Mouse (Mus musculus) G1E-ER4 (cell line): ENCODE results near the gene Grm6. TPM values are rescaled to one million over a fixed set of nuclear protein-coding genes. Genes with fewer than 3 reads are reported as not detected.

Source experiments
- GATA1 ChIP-seq: IDR thresholded peaks from one replicate; pipeline ENCODE4 v1.8.0; 2012; ENCODE audit warnings: low read length, inconsistent platforms
- polyA plus RNA-seq: library from polyadenylated mRNA; stranded (reverse); fragments of >175 nt; gene quantifications from 2 replicates; pipeline ENCODE4 v1.2.3, GENCODE M21; 2012

Grm6 gene
- not detected in 2 replicates for polyA plus RNA-seq

DNA sequence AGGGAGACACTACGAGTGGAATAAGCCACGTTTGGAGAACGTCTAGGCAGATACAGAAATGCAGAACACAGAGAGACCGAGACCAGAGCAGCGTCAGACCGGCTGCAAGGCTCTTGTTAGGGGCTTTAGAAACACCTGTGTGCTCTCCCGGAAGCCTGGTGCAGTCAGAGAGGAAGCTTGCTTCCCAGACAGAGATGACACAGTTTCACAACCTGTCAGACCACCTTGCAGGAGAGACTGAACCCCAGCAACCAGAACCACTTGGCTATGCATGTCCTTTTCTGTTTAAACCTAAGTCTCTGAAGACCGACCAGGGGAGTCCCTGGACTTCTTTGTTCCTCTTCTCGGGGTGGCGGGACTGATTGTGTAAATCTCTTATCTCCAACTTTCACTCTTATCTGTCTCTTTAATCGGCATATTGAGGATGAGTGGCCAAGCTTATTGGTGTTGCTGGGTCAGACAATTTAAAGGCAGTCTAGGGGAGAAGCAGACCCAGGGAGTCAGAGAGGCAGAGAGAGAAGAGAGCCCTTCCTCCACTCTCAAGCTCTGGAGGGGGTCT is at the start of gene Grm6:
Grm6 (plus strand) TSS at position 509 of the 559 bp plus-strand sequence.
- no peak for TF ChIP-seq GATA1

DNA sequence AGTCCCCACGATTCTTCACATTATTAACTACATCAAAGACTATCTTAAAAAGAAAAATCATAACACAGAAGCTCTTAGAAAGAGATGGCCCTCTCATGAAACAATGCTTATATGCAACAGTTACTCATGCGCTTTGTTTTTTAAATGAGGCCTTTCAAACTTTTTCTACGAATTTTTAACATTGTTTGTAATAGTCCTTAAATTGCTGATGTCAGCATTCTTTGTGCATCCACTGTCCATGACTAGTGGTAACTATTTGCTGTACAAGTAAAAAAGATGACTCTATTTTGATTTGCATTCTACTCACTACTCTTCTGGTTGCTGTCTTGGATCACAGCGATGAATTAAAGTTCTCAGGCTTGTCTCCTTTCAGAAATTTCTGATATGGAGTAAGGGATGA is 36.3 kb upstream of the Grm6 start:
- no peak for TF ChIP-seq GATA1

DNA sequence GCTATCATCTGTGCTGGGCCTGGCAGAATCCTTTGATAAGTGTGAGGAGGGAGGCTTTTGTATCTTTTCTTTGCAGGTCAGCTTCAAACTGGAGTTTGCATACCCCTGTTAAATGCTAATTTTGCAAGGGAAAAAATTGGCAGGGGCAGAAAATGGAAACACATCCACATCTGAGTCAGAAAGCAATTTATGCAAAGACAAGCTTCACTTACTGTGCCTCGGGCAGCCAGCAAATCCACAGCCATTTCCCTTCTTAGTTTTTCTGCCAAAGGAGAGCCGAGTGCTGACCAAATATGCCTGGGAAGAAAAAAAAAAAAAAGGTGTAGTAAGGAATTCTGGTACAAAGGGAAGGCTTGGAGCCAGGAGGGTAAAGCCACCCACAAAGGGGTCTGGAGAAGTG is 24.3 kb upstream of the Grm6 start:
- no peak for TF ChIP-seq GATA1

DNA sequence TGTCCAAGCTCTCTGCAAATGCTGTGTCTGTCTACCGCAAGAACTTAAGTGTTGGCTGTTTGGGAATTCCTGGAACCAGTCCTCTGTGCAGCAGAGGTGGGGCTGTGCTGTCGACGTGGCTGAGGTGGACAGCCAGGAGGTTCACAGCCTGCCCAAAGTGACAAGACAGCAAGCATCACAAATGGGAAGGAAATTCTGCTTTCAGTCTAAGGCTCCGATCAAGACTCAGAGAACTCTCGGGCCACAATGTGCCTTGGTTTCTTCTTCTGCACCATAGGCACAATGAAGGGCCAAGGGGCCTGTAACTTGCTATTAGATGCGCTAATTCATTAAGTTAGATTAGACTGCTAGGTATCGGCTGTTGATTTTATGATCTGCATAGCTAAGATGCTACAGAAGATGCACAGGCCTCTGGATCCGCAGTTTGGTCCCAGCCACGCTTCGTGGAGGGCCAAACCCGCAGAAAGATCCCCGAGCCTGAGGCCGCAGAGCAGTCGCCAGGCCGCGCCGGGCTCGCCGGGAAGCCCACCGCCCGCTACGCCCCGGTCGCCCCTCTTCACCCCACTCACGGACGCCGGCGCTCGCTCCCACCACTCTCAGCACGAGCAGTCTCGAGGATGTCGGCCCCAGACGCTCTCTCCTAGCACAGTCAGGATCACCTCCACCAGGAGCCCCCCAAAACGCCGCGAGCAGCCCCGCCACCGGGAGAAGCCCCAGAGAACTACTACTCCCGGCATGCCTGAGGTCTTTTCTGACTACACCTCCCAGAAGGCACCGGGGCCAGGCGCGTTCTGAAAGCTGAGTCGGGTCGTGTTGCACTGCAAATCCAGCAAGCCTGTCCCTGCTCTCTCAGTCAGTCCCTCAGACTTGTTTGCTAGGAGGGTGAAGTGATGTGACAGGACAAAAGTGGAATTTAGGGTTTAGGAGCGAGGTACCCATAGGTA is 23.2 kb upstream of the Grm6 start, which contains the start of gene Zfp354c:
Zfp354c (minus strand) TSS at position 715 of the 944 bp plus-strand sequence.
- no peak for TF ChIP-seq GATA1

DNA sequence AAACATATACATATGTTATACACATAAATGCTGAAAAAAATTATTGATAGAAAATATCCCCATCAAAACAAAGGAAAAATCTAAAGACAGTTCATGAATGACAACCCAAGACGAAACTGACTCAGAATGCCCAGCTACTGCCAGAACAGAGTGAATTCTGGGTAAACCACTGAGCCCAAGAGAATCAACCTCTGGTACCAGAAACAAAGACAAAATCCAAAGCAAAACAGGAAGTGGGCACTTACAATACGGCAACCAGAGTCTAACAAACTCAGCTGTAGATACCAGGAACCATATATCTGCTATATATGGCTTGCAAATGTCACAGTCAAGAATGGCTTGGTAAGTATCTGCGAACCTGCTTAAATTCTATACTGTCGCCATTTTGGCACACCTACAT is 14.8 kb upstream of the Grm6 start:
- no peak for TF ChIP-seq GATA1

DNA sequence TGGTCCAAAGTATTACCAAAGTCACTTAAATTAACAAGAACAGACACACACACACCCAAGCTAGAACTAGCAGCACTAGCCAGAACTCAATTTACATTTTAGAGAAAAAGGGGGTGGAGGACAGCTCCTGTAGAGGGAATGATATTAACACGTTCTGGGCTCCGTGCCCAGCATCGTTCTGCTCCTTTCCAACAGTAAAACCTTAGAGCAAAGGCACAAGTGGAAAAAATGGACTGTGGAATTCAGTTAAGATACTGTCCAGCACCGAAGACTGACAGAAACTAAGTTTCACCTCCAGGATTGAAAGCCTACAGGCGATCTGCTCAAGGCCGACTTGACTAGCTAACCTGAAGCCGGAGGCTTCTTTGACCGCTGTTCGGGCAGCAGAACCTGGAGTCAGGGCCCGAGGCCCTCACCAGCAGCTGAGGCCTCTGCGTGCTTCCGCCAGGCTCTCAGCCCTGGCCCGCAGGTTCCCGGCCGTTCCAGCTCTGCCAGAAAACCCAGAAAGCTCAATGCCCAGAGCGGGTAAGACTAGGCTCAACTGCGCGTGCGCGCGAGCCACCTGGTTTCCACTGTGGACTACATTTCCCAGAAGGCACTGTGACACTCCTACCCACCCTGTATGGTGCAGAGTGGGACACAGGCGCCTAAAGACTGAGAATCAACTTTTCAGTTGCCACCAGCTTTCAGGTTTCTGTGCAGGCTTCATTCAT is 9.3 kb upstream of the Grm6 start, which contains the start of gene Zfp879:
Zfp879 (minus strand) TSS at position 530 of the 713 bp plus-strand sequence.
- TF ChIP-seq GATA1, result no peak

DNA sequence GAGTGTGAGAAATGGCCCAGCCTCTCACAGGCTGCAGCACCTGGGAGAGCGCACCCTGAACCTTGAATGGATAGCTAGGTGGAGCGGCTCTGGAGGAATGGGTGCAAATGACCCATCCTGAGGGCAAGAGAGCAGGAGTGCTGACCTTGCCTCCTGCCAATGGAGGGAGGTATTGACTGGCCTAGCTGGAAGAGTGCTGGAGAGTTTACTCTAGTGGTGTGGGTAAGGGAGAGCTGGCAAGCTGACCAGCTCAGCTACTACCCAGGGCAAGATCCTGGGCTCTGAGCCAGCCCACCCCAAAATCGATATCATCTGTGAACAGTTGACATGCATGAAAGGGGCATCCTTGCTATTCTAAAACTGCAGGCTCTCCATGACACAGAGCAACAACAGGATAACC is 4.5 kb upstream of the Grm6 start:
- TF ChIP-seq GATA1, result no peak

DNA sequence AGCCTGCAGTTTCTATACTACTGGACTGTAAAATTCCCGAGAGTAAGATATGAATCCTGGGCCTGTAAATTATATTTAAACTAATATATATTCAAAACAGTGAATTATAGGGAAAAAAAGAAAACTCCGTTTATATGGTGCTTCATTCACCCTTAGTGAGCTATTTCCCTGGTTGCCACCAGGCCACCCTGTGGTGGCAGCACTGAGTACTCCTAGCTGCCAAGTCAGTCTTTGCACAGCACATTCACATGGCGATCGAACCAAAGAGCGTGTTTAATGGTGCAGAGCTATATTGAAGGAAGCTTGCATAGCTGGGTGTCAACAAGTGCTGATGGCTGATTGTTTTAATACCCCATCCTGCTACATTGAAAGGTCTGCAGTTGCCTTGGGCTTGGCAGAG is 3.4 kb upstream of the Grm6 start:
- no peak for TF ChIP-seq GATA1

DNA sequence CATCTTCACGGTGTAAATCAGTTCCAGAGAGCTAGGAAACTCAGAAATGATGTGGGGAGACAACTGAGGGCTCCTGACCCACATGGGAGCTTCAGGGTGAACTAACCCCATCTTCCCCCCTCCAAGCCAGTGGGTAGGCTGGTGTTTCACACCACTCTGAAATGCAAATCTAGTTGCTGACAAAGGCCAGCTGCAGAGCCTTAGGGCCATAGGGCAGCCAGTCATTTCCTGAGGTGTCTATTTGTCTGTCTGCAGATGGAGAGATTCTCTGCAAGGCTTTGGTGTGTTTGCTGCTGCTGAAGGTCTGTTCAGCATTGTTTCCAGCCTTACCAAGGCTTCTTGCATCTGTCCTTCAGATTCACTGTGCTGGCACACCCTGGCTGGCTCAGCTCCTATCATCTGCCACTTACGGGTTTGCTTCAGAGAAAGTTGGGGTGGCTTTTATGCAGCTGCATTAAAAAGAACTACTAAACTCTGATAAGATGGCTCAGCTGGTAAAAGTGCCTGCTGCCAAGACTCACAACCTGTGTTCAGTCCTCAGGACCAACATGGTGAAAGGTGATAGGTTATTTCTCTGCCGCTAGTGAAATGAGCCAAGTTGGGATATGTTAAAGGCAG is 1.9 kb upstream of the Grm6 start:
- no peak for TF ChIP-seq GATA1

DNA sequence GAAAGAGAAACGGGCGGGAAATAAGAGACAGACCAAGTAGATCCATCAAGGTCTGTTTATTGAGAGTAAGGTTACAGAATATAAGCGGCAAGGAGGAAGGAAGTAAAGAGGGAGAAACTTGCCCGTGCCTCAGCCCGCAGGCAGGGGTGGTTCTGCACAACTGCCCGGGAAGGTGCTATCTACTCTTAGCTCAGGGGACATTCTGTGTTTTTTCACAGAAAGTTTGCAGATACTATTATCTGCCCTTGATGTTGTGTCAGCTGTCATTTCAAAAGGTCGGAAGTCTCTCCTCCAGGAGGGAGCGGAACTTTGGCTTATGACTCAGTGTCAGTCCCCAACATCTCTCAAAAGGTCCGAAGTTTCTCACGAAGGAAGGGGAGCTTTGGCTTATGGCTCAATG is 1.2 kb upstream of the Grm6 start:
- no peak for TF ChIP-seq GATA1

DNA sequence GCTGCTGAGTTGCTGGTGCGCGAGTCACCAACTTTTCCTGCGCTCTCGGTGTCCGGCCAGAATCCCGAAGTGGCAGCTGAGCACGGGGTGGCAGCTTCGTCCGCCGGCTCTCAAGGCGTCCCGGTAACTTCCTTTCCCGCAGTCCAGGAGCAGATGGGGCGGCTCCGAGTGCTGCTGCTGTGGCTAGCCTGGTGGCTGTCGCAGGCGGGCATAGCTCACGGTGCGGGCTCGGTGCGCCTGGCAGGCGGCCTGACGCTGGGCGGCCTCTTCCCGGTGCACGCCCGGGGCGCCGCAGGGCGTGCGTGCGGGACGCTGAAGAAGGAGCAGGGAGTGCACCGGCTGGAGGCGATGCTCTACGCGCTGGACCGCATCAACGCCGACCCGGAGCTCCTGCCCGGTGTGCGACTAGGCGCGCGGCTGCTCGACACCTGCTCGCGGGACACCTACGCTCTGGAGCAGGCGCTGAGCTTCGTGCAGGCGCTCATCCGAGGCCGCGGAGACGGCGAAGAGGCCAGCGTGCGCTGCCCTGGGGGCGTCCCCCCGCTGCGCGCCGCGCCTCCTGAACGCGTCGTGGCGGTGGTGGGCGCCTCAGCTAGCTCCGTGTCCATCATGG is 610 bp downstream of the Grm6 start:
- no peak for TF ChIP-seq GATA1

DNA sequence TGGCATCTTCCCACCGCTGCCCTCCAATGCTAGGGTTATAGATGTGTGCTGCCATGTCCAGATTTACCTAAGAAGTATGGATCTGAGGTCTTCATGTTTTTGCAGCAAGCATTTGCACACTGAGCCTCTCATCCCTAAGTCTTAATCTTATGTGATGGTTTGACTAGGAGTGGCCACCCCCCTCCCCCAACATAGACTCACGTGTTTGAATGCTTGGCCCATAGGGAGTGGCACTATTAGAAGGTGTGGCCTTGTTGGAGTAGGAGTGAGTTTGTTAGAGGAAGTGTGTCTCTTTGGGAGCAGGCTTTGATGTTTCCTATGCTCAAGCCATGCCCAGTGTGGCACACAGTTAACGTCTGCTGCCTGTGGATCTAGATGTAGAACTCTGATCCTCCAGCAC is 28.2 kb downstream of the Grm6 start:
- TF ChIP-seq GATA1, result no peak

DNA sequence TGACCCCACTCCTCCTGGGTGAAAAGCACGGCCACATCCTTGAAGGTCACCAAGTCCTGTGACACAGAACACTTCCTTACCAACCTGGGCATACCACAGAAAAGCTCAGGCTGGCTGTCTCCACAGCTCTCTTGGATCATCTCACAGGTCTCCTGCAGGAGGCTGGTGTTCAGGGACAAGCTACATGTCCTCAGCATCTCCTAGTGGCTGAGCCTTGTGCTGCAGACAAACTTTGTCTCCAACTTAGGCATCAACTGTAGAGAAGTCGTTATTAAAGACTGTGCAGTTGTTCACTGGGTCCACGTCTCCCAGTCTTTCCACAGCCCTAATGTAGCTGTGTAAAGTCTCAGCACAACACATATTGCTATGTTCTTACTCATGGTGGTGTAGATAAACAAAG is 33.3 kb downstream of the Grm6 start:
- TF ChIP-seq GATA1, result no peak

DNA sequence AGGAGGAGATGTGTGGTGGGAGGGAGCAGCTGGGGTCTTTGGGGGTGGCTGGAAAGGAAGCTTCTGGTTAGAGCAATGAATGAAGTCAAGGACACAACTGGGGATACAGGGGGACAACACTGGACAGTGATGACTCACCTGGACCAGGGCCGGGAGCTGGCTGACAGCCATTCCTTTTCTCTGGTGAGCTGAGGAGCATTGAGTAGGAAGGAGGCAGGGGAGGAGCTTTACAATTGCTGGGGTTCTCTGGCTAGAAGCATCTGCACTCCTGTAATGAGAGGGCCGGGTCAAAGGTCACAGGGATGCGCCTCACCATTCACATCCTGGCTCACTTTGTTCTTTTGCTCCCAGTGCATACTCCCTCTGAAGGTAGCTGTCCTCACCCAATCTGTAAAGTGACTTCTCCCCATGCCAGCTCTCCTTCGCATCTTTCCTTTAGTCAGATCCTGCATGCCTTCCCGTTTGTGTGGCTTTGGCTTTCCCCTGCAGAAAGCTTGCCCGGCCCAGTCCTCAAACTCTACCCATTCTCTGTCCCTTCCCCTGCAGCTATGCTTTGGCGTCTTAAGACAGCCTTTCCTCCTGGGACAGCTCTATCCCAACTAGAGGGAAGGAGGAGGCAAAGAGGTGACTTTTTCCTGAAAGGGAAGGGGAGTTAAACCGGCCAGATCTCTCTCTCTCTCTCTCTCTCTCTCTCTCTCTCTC is 35.9 kb downstream of the Grm6 start:
- TF ChIP-seq GATA1, result no peak

DNA sequence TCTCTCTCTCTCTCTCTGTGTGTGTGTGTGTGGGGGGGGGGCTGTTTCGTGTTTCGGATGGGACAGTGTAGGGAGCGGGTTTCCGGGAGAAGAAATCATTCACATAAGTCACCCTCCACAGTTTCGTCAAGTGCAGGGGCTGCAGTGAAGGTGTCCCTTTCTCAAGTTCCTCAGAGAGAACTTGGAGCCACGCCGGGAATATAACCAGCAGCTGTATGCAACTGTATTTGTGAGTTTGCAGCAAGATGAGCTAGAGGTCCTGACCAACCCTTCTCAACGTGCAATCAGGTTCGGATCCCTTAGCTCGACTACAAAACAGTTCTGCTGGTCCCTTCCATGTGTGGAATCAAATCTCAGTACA is 36.4 kb downstream of the Grm6 start:
- no peak for TF ChIP-seq GATA1
